Mouse (Mus musculus): ENCODE data around the gene Tmx1. TPM values are rescaled to one million over a fixed set of nuclear protein-coding genes. Genes with fewer than 3 reads are reported as not detected.

Gene Tmx1
- total RNA-seq (2021): 10 to 100 TPM; 44.9 to 50.3 TPM
- long read RNA-seq, experiment 1, transcript Tmx1-201 (8 exons, 2,795 nt): major isoform, 58 of 67 reads
- long read RNA-seq, experiment 1, partial matches to known transcripts: 0 of 67 reads
- long read RNA-seq, experiment 1, other reads (novel, unspliced or antisense): 9 of 67 reads
- long read RNA-seq, experiment 2, transcript Tmx1-201 (8 exons, 2,795 nt): major isoform, 14 of 20 reads
- long read RNA-seq, experiment 2, partial matches to known transcripts: 2 of 20 reads
- long read RNA-seq, experiment 2, other reads (novel, unspliced or antisense): 4 of 20 reads

- peak; percentile 99 for DNase-seq
Measured at GRCm38 (mm10) chr12:70452726-70453645, at the start of gene Tmx1. Gene Tmx1, plus strand, starts transcription at chr12:70453095.

GRCm38 (mm10) chr12:70404327-70404726, 48.6 kb upstream of the Tmx1 start:
- no peak for DNase-seq

- DNase-seq: no peak
Measured at GRCm38 (mm10) chr12:70408396-70408795, 44.5 kb upstream of the Tmx1 start.

GRCm38 (mm10) chr12:70409600-70409999, 43.3 kb upstream of the Tmx1 start:
- DNase-seq: no peak

GRCm38 (mm10) chr12:70420216-70420615, 32.7 kb upstream of the Tmx1 start:
- peak in 1 of 2 experiments; percentile 44 for DNase-seq

- no peak for DNase-seq
Measured at GRCm38 (mm10) chr12:70421028-70421427, 31.9 kb upstream of the Tmx1 start.

GRCm38 (mm10) chr12:70422322-70423118, 30.4 kb upstream of the Tmx1 start:
- DNase-seq: no peak

GRCm38 (mm10) chr12:70427885-70428284, 25.0 kb upstream of the Tmx1 start:
- DNase-seq: no peak

- DNase-seq: no peak
Measured at GRCm38 (mm10) chr12:70429637-70430036, 23.3 kb upstream of the Tmx1 start.

- DNase-seq: peak; percentile 22 to 64
Measured at GRCm38 (mm10) chr12:70430307-70430950, 22.5 kb upstream of the Tmx1 start.

GRCm38 (mm10) chr12:70431428-70431827, 21.5 kb upstream of the Tmx1 start:
- DNase-seq: peak in 1 of 2 experiments; percentile 14

GRCm38 (mm10) chr12:70449961-70450360, 2.9 kb upstream of the Tmx1 start:
- DNase-seq: no peak

- DNase-seq: no peak
Measured at GRCm38 (mm10) chr12:70451533-70451932, 1.4 kb upstream of the Tmx1 start.

GRCm38 (mm10) chr12:70452143-70452542, 752 bp upstream of the Tmx1 start:
- no peak for DNase-seq

- DNase-seq: no peak
Measured at GRCm38 (mm10) chr12:70455226-70455625, 2.3 kb downstream of the Tmx1 start.

- DNase-seq: no peak
Measured at GRCm38 (mm10) chr12:70459546-70459945, 6.7 kb downstream of the Tmx1 start.

- DNase-seq: no peak
Measured at GRCm38 (mm10) chr12:70464016-70464415, 11.1 kb downstream of the Tmx1 start.

- DNase-seq: no peak
Measured at GRCm38 (mm10) chr12:70475336-70475735, 22.4 kb downstream of the Tmx1 start.

- DNase-seq: no peak
Measured at GRCm38 (mm10) chr12:70476884-70477576, 24.1 kb downstream of the Tmx1 start.

- peak; percentile 29 to 53 for DNase-seq
Measured at GRCm38 (mm10) chr12:70477593-70478287, 24.8 kb downstream of the Tmx1 start.

- no peak for DNase-seq
Measured at GRCm38 (mm10) chr12:70485956-70486355, 33.1 kb downstream of the Tmx1 start.

Data from adrenal gland, postnatal 36 days (tissue).